Mouse (Mus musculus): Measurements from ENCODE around the gene Olfr1032. TPM values are rescaled to one million over a fixed set of nuclear protein-coding genes. Genes with fewer than 3 reads are reported as not detected.

Olfr1032 gene
- not detected for polyA plus RNA-seq (2017; shearing (Covaris generic))

DNA sequence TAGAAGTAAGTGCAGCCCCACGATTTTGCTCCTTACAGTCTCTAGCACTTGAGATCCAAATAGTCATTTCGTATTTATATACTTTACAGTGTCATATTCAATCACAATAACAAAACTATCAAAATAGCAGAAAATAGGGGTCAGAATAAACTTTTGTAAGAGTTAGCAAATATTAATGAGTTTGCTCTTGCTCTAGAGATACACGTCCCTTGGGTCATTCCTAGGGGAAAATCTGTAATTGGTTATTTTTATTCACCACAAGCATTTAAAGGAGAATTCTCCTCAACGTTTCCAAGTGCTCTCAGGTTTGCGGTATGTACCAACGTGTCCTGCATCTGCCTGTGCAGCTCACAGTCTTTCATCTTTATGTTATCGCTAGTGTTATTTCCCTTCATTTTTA lies at the start of gene Olfr1032:
Gene Olfr1032, plus strand, starts transcription at position 301 of the 400 bp plus-strand sequence.

GRCm38 (mm10) chr2:85973595-85973994 lies 31.7 kb upstream of the Olfr1032 start, which contains the start of gene Olfr1029:
Gene Olfr1029 (plus strand): TSS chr2:85973895.

GRCm38 (mm10) chr2:85978976-85979375 lies 26.4 kb upstream of the Olfr1032 start, which contains the start of gene Olfr1030:
Gene Olfr1030 (plus strand): TSS chr2:85979276.

GRCm38 (mm10) chr2:85990004-85990403 lies 15.3 kb upstream of the Olfr1032 start, which contains the start of gene Olfr1031:
Gene Olfr1031 (plus strand): TSS chr2:85990304.

DNA sequence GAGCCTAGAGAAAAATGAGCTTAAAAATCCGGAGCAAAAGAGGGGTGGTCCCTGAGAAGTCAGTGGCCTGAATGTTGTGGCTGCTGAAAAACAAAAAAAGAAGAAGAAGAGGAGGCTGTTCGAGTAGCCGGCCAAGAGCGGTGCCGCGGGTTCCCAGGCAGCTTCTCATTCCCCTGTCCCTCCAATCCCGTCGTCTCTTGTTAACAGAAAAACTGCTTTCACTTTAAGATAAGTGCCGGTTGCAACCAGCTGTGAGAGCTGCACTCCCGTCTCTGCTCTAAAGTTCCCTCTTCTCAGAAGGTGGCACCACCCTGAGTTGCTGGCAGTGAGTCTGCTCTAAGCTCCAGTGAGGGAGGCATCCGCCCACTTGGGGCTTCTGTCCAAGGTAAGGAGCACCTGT lies 15.1 kb downstream of the Olfr1032 start, which contains the start of gene Olfr1033:
Gene Olfr1033, plus strand, starts transcription at position 228 of the 400 bp plus-strand sequence.

GRCm38 (mm10) chr2:86045561-86045960 lies 40.2 kb downstream of the Olfr1032 start, which contains the start of gene Olfr1034:
Gene Olfr1034 (plus strand): TSS chr2:86045861.

Other genes starting within 250 kb of the Olfr1032 start
- gene Olfr1012, start 242.8 kb upstream of the Olfr1032 start, polyA plus RNA-seq (2017; shearing (Covaris generic)): not detected
- gene Olfr1013, start 238.4 kb upstream of the Olfr1032 start, polyA plus RNA-seq (2017; shearing (Covaris generic)): not detected
- gene Olfr1014, start 232.8 kb upstream of the Olfr1032 start, polyA plus RNA-seq (2017; shearing (Covaris generic)): not detected
- gene Olfr1015, start 223.5 kb upstream of the Olfr1032 start, polyA plus RNA-seq (2017; shearing (Covaris generic)): not detected
- not detected for gene Olfr1016, start 203.0 kb upstream of the Olfr1032 start, polyA plus RNA-seq (2017; shearing (Covaris generic))
- gene Olfr1018, start 187.1 kb upstream of the Olfr1032 start, polyA plus RNA-seq (2017; shearing (Covaris generic)): not detected
- gene Olfr1019, start 160.1 kb upstream of the Olfr1032 start, polyA plus RNA-seq (2017; shearing (Covaris generic)): not detected
- not detected for gene Olfr1020, start 158.5 kb upstream of the Olfr1032 start, polyA plus RNA-seq (2017; shearing (Covaris generic))
- not detected for gene Olfr1022, start 136.9 kb upstream of the Olfr1032 start, polyA plus RNA-seq (2017; shearing (Covaris generic))
- gene Olfr1023, start 119.9 kb upstream of the Olfr1032 start, polyA plus RNA-seq (2017; shearing (Covaris generic)): not detected
- gene Olfr1024, start 100.5 kb upstream of the Olfr1032 start, polyA plus RNA-seq (2017; shearing (Covaris generic)): not detected
- gene Olfr1025-ps1, start 90.3 kb upstream of the Olfr1032 start, polyA plus RNA-seq (2017; shearing (Covaris generic)): not detected
- gene Olfr1026, start 84.0 kb upstream of the Olfr1032 start, polyA plus RNA-seq (2017; shearing (Covaris generic)): not detected
- not detected for gene Olfr1028, start 55.1 kb upstream of the Olfr1032 start, polyA plus RNA-seq (2017; shearing (Covaris generic))
- not detected for gene Olfr1029, start 31.6 kb upstream of the Olfr1032 start, polyA plus RNA-seq (2017; shearing (Covaris generic))
- gene Olfr1030, start 26.3 kb upstream of the Olfr1032 start, polyA plus RNA-seq (2017; shearing (Covaris generic)): not detected
- not detected for gene Olfr1031, start 15.2 kb upstream of the Olfr1032 start, polyA plus RNA-seq (2017; shearing (Covaris generic))
- gene Olfr1033, start 15.1 kb downstream of the Olfr1032 start, polyA plus RNA-seq (2017; shearing (Covaris generic)): not detected
- gene Olfr1034, start 40.3 kb downstream of the Olfr1032 start, polyA plus RNA-seq (2017; shearing (Covaris generic)): not detected
- not detected for gene Olfr1036, start 68.5 kb downstream of the Olfr1032 start, polyA plus RNA-seq (2017; shearing (Covaris generic))
- not detected for gene Olfr1037, start 81.8 kb downstream of the Olfr1032 start, polyA plus RNA-seq (2017; shearing (Covaris generic))
- gene Olfr1039, start 130.4 kb downstream of the Olfr1032 start, polyA plus RNA-seq (2017; shearing (Covaris generic)): not detected
- gene Olfr1040, start 141.2 kb downstream of the Olfr1032 start, polyA plus RNA-seq (2017; shearing (Covaris generic)): not detected
- not detected for gene Olfr1042, start 156.3 kb downstream of the Olfr1032 start, polyA plus RNA-seq (2017; shearing (Covaris generic))
- not detected for gene Olfr1043, start 162.0 kb downstream of the Olfr1032 start, polyA plus RNA-seq (2017; shearing (Covaris generic))
- not detected for gene Olfr1044, start 172.3 kb downstream of the Olfr1032 start, polyA plus RNA-seq (2017; shearing (Covaris generic))
- gene Olfr52, start 180.1 kb downstream of the Olfr1032 start, polyA plus RNA-seq (2017; shearing (Covaris generic)): not detected
- gene Olfr1045, start 197.5 kb downstream of the Olfr1032 start, polyA plus RNA-seq (2017; shearing (Covaris generic)): not detected
- gene Olfr1046, start 213.8 kb downstream of the Olfr1032 start, polyA plus RNA-seq (2017; shearing (Covaris generic)): not detected
- not detected for gene Olfr1047, start 225.9 kb downstream of the Olfr1032 start, polyA plus RNA-seq (2017; shearing (Covaris generic))
- not detected for gene Olfr1048, start 234.7 kb downstream of the Olfr1032 start, polyA plus RNA-seq (2017; shearing (Covaris generic))

Measured in activated CD4-positive, CD25-positive, alpha-beta regulatory T cell, adult 9 weeks (primary cell).